Mouse (Mus musculus) megakaryocyte, embryonic 14.5 days (primary cell): Measurements from ENCODE around the gene Snf8.

Experiments used
- FLI1 ChIP-seq: IDR thresholded peaks from 2 replicates; pipeline ENCODE4 v1.6.1; 2012; ENCODE audit warnings: low read length, inconsistent platforms, mixed read lengths
- GATA1 ChIP-seq: IDR thresholded peaks from 3 replicates; pipeline ENCODE4 v1.6.1; 2012; ENCODE audit warnings: mixed read lengths, low read length, inconsistent platforms, borderline replicate concordance

DNA sequence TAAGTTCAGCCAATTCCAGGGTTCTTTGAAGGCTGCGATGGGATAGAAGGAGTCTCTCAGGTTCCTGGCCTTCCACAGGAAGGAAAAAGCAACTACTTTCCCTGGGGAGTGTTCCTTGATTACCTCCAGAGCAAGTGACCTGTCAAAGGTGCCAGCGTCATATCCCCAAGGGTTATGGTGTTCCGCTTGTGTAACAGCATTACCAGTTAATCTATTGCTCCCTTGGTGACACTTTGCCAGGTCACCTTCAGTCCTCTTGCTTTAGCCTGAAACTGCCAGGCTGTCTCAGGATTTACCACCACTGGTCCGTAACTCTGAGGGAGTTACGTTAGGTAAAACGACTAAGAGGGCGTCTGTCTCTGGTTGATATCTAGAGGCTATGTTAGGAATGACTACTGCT lies 35.7 kb downstream of the Snf8 start:
- TF ChIP-seq GATA1 (no peak), FLI1 (no peak)
